Mouse (Mus musculus) C2C12 (cell line): ENCODE results near the gene Ttc26.

Source experiments
- CEBPB ChIP-seq: IDR thresholded peaks from one replicate; pipeline ENCODE4 v1.6.1; 2011; ENCODE audit warnings: low read depth, mild to moderate bottlenecking, control low read depth, moderate library complexity
- CTCF ChIP-seq: IDR thresholded peaks from one replicate; pipeline ENCODE4 v1.5.1; 2011; ENCODE audit not compliant: control insufficient read depth, insufficient read depth, insufficient read length
- FOSL1 ChIP-seq: IDR thresholded peaks from one replicate; pipeline ENCODE4 v1.8.0; 2011; ENCODE audit warnings: mild to moderate bottlenecking, low read length; ENCODE audit not compliant: poor library complexity, insufficient read depth, severe bottlenecking
- MYOD1 ChIP-seq: IDR thresholded peaks from one replicate; pipeline ENCODE4 v1.6.1; 2011; ENCODE audit warnings: low read depth; ENCODE audit not compliant: control insufficient read depth, insufficient read length
- MYOG ChIP-seq: IDR thresholded peaks from one replicate; pipeline ENCODE4 v1.6.1; 2011; ENCODE audit not compliant: control insufficient read depth, insufficient read length; ENCODE audit errors: extremely low read depth
- USF1 ChIP-seq: IDR thresholded peaks from one replicate; pipeline ENCODE4 v1.6.1; 2011; ENCODE audit warnings: low read depth, mild to moderate bottlenecking, control low read depth, moderate library complexity

DNA sequence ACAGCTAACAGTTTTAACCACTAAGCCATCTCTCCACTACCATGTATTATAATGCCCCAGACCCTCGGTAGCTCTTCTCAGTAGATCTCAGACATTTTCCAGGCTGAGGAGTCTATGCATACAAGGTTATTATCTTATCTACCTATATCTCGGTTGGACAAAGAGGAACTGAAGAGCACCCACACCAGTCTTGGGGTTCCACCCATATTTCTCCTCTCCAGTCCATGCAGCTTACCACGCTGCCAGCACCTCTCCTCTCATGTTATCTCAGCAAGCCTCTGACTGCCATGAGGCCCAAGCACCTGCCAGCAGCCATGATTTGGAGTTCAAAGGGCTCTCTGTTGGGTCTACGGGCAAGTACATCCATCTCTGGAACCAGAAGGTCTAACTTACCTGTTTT is 20.2 kb upstream of the Ttc26 start:
- TF ChIP-seq USF1, result no peak
- no peak for TF ChIP-seq MYOG
- TF ChIP-seq CTCF, result no peak
- no peak for TF ChIP-seq MYOD1
- TF ChIP-seq CEBPB, result no peak
- no peak for TF ChIP-seq FOSL1
